Mouse (Mus musculus): ENCODE measurements around the gene Nuf2.
"Not testable (repeated sequence)": the region's sequence is repeated elsewhere in the genome, so short reads cannot be mapped to it uniquely, and the experiment has no call there.

Gene Nuf2

DNA sequence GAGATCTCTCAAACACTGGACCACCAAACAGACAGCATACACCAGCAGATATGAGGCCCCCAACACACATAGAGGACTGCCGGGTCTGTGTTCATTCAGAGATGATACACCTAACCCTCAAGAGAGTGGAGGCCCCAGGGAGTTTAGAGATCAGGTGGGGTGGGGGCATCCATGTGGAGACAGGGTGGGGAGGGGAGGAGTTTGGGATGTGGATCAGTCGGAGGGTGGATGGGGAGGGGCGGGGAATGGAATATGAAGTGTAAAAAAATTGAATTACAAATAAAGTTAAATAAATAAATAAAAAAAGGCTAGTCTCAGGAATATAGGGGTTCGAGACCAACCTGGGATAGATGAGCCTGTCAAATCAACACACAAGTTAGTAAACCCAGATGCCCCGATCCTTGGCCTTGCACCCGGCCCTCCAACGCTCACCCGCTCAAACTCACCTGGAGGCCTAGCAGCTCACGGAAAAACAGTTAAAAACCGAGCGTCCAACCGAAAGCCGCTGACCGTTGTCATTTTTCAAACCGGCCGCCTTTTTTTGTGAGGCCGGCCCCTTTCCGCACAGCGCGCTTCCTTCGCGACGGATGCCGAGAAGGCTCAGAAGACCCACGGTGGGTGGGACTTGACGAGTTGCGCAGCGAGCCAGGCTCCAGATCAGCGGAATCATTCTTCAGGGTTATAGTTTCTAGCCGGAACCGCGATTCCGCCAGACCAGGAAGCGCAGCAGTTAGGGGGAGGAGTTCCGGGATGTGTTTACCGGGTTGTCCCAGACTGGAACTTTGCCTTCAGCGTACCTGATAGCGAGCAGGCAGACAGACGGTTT lies at the start of gene Nuf2:
TSS of gene Nuf2 (minus strand) at position 589 of the 826 bp plus-strand sequence.
- peak; percentile 100 for DNase-seq (ENCODE audit: low read depth, low spot score)

DNA sequence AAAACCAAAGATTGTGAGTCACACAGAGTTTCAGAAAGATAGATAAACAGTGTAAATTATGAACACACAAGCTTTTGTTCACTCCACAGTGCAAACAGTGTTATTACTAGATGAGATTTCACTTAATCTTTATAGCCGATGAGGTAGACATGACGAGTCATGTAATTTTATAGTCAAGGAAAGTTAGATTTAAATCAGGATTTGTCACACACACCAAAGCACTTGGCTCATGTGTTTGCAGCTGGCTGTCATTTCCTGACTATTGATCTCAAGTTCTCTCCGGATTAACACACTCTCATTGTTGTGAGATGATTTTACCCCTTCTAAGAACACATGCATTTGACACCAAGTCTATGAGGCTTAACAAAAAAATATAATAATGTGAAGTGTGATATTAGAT lies 48.3 kb upstream of the Nuf2 start:
- DNase-seq (ENCODE audit: low read depth, low spot score) = no peak

DNA sequence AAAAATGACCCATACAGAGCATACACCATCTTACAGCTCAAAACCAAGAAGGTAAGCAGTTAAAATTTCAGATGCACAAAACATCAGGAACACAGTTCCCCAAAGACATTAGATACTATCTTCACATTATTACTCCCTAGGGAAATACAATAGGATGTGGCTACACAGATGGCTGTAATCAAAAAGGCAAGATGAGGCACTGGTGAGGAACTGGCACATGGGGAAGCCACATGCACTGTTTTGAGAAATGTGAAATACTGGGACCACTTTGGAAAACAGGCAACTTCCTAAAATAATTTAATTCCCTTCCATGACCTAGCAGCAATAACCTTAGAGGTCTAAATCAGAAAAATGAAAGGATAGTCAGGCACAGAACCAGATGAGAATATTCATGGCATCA lies 42.9 kb upstream of the Nuf2 start:
- no peak for DNase-seq (ENCODE audit: low read depth, low spot score)

DNA sequence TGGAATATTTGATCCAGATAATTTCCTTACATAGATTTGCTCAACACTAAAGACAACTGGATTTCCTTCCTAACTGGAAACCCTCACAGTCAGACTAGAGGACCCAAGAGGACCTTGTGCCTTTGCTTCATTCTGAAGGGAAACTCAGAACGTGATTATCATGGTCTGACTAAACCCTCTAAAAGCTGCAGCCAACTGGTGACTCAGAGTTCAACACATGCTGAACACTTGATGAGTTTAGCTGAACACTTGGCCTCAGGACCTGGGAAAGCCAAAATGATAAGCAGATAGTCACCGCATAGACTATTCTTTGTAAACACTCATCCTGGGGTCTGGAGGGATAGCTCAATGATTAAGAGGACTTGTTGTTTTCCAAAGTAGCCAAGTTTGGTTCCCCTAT lies 24.4 kb upstream of the Nuf2 start:
- DNase-seq (ENCODE audit: low read depth, low spot score) = no peak

DNA sequence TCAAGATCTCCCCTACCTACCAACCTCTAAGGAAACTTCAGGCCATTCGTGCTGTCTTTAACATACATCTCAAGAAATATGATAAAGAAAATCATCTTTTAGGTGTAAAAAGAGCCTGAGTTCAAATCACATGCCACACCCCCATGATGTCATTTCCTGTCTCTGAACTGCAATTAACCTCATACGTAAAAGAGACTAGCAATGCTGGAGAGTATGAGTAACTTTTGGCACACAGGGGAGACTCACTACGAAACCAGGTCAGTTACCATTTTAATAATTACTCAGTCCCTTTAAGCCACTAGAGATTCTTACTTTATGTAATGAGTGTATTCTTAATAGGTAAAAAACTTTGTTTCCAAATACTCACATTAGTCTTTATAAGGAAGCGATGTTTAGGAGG lies 23.8 kb upstream of the Nuf2 start:
- DNase-seq (ENCODE audit: low read depth, low spot score) = no peak

DNA sequence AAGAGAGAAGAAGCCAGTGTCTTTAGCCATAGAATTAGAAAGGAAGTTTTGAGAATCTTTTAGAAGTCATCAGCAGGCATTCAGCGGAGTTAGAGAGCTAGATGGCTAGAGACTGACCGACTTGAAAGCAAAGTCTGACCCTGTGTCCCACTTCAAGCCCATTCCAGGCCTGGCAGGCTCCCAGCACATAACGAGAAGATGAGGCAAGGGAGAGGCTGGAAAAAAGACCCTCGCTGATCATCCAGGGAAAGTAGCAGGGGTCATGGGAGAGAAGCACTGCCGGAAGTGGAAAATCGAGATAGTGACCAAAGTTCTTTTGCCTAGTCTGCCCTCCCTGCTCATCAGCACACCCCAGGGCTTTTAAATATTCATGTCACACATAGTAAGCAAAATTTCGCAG lies 22.2 kb upstream of the Nuf2 start:
- no peak for DNase-seq (ENCODE audit: low read depth, low spot score)

DNA sequence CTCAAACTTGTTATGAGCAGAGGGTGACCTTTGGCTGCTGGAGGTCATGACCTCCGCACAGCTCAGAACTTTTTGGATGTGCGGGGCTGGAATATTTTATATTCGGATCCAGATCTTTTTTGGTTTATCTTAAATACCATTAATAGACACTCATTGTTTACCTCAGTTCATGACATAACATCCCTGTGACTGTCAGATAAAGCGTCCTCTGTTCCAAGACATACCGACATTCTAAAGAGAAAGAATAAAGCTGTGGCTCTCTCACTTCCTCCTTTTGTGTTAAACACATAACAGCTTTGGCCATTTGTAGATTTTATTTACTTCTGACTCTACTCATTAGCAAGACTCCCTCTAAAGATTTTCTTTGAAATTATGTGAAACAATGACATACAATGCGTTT lies 9.2 kb upstream of the Nuf2 start:
- DNase-seq (ENCODE audit: low read depth, low spot score) = no peak

DNA sequence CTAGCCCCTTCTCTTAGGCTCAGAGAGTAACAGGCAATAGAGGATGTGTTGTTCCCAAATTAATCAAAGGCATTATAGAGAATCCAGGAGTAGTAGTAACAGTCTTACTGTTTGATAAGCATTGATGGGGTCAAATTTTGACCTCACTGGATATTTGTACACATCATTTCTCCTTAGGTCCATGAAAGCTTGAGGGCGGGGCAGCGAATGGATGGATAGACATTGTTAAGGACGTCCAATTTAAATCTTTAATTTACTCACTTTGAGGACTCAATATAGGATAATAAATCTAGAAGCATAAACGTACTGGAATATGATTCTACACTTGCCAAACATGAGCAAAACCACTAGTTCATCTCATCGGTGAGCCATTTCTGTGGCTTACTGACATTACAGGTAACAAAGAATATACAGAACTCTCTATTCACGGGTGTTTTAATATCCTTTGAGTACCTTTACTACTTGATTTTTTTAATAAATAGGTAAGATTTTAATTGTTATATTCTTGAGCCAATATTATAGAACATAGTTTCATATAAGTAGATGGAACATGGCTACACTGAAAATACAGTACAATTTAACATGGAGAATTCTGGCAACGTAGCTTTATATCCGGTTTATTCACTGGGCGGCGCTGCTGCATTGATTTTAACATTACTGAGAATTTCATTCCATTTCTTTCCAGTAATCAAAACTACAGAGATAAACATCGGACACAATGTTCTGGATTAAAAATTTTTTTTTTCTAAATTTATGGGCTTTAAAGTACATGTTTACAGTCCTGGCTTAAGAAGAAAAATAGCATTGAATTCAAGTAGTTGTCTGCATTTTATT lies 655 bp upstream of the Nuf2 start:
- peak; percentile 46 for DNase-seq (ENCODE audit: low read depth, low spot score)

DNA sequence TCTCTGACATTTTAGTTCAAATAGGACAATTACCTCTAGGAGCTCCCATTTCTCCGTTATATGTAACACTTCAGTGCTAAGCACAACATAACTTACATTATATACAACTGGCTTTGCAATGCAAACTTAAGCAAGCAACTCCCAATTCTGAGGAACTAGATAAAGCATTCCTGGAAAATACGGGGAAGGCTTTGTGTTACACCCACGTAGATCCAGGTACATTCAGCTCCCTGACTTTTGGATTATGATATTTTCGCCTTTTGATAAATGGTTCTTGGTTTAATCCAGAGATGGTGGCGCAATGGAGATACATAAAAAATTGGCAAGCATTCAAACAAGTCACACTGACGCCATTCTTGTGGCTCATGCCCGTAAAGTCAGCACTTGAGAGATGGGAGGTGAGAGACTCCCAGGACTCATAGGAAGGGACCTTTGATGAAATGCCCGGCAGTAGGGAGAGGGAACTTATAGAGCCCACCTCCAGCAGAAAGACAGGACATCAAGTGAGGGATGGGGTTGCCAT lies 1.2 kb downstream of the Nuf2 start:
- DNase-seq (ENCODE audit: low read depth, low spot score) = no peak

DNA sequence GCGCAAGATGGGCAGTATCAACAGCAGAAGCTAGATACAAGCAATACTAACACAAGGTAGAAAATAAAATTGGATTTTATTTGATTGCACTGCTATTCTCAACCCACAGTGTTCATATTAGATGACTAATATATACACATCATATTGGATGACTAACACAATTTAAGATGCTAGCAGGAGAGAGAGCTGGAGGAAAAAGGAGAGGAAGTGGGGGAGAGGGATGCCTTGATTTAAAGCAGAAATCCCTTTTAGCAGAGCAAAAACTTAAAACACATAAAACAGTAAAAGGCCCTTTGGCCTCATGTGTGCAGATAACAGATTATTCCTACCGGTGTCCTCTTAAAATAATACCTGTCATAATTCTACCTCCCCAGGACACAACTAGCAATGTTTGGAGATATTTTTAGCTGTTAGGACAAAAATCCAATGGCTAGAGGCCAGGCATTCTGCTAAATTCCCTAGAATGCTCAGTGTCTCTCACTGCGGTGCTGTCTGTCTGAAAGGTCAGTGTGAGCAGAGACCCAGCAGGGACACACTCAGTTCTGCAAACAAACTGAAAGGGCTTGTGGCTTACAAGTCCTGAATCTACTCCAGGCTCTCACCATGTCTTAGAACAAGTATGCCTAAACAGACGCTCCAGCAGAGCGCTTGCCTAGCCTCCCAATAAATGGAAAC lies 5.1 kb downstream of the Nuf2 start:
- no peak for DNase-seq (ENCODE audit: low read depth, low spot score)

DNA sequence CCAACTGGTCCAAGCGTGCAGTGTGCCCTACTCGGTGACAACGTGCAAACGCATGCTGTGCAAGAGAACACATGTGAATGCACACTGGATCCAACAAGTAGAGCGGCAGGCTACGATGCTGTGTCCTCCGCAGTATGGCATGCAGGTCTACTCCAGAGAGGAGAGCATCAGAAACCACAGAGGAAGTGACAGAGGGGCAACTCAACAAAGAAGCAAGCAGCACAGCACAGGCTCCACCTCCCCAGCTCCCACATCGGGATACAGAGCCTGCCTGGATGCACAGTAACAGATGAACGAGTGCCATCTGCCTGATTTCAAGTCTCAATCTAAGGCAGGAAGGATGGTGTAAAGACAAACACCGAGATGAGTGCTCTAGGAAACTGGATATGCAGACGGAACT lies 11.9 kb downstream of the Nuf2 start:
- no peak for DNase-seq (ENCODE audit: low read depth, low spot score)

DNA sequence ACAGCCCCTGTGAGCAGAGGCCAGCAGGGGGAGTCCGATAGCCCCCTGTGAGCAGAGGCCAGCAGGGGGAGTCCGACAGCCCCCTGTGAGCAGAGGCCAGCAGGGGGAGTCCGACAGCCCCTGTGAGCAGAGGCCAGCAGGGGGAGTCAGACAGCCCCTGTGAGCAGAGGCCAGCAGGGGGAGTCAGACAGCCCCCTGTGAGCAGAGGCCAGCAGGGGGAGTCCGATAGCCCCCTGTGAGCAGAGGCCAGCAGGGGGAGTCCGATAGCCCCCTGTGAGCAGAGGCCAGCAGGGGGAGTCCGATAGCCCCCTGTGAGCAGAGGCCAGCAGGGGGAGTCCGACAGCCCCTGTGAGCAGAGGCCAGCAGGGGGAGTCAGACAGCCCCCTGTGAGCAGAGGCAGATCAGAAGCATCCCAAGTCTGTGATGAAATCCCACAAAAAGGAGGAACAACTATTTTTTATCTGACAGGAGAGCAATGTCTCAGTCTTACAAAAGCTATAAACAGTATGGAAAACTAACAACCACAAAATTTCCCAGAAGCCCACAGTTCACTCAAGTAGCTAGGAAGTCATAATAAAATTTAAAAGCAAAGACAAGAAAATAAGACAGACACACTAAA lies 13.3 kb downstream of the Nuf2 start:
- not testable (repeated sequence) for DNase-seq (ENCODE audit: low read depth, low spot score)

DNA sequence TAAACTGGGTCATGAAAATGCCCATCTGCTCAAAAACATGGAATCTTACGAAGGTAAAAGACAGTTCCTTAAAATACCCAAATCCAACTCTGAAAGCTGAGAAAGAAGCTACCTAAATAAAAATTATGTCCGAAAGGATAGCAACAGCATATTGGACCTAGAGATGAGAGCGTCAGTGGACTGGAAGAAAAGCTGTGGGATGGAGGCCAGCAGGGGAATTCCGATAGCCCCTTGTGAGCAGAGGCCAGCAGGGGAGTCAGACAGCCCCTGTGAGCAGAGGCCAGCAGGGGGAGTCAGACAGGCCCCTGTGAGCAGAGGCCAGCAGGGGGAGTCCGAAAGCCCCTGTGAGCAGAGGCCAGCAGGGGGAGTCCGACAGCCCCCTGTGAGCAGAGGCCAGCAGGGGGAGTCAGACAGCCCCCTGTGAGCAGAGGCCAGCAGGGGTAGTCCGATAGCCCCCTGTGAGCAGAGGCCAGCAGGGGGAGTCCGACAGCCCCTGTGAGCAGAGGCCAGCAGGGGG lies 13.8 kb downstream of the Nuf2 start:
- DNase-seq (ENCODE audit: low read depth, low spot score) = no peak

DNA sequence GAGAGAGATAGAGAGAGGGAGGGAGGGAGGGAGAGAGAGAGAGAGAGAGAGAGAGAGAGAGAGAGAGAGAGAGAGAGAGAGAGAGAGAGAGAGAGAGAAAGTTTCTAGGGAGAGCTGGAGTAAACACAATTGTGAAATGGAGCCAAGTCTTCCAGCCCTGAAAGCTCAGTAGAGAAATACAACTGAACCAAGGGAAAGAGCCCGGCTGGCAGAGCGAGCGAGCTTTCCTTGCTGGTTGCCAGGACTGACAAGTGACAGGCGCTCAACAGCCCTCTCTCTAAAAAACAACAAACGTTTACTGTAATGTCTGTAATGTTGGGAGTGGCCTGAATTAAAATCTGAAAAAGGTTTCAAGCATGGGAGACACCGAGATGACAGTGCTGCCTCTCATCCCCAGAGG lies 24.9 kb downstream of the Nuf2 start:
- DNase-seq (ENCODE audit: low read depth, low spot score) = no peak

DNA sequence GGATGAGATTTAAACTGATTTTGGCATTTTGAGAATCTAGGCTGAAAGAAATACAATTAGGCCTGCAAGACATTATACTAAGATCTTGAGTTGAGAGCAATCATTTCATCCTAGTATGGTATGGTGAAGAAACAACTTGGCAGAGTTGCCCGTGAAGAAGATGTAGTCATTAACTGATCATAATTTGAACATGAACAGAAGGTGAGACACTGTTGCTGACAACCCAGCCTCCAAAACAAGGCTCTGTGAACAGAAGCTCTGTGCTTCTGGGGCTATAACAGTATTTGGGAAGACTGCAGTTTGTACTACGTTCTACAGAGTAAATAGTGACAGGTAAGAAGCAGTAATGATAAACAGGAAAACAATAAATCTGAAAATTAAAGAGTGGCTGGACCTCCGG lies 28.4 kb downstream of the Nuf2 start:
- DNase-seq (ENCODE audit: low read depth, low spot score) = no peak

DNA sequence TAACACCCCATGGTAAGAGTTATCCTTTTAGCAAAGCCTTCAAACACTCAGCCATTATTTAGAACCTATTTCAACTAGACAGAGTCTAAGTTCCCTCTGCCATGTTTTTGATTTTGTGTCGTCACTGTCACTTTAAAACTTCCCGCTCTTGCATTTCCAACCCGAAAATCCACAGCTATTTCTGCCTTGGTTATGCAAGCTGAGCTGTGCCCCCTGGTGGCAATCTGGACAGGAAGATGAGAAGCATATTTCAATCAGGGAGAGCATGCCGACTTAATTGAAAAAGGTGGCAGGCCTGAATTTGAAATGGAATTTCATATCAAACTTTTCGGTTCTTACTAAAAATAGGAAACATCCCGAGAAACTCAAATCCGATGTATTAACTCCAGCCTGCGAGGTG lies 35.6 kb downstream of the Nuf2 start:
- DNase-seq (ENCODE audit: low read depth, low spot score) = peak; percentile 9

DNA sequence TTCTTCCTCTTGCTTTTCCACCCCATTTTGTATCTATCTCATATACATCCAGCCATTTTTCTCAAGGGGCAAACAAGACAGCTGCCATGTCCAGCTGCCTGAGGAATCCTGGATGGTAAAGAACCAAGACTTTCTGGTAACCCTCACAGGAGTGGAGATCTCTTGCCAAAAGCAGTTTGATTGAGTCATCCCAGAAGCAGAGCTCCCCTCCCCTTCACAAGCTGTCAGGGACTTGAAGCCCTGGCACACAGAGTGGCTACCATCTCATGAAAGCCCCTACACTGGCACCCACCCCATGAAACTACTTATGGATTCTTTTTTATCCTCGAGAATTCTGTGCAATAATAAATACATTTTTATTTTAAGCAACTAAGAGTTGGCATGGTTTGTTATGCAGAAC lies 39.7 kb downstream of the Nuf2 start:
- DNase-seq (ENCODE audit: low read depth, low spot score) = no peak

DNA sequence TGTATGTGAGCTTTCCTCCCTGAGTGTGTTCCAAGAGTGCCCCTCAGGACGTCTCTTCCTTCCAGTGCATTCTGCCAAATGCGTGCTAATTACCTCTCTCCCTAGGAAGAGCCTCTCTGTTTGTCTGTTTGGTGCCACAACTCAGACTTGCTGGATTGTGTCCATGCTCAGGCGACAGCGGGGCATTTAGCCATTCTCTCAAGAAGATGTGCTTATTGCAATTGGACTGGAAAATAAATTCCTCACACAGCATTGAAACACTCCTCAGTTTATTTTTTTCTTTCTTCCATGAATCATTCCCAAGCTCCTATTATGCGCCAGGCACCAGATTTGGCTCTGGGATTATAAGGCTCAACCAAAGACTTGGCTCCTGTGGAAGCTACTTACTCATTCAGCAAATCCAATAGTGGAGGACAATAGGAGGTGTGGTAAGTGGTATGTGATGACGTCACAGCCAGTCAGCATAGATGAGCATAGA lies 45.8 kb downstream of the Nuf2 start:
- DNase-seq (ENCODE audit: low read depth, low spot score) = no peak

DNA sequence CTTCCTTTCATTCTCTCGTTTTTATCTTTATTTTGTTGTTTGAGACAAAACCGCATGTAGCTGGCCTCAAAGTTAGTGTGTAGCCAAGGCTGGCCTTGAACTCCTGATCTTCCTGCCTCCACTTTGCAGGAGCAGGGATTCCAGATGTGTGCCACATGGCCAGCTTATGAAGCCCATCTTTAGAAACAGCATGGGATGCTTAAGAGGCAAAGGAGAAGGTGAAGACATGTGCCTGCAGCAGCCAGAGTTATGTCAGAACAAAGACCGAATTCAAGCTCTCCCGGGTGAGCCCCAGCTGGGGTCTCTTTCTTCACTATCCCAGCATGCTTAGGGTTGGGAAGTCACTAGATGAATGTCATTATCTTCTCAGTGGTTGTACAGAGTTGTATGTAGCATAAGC lies 46.7 kb downstream of the Nuf2 start:
- no peak for DNase-seq (ENCODE audit: low read depth, low spot score)

DNA sequence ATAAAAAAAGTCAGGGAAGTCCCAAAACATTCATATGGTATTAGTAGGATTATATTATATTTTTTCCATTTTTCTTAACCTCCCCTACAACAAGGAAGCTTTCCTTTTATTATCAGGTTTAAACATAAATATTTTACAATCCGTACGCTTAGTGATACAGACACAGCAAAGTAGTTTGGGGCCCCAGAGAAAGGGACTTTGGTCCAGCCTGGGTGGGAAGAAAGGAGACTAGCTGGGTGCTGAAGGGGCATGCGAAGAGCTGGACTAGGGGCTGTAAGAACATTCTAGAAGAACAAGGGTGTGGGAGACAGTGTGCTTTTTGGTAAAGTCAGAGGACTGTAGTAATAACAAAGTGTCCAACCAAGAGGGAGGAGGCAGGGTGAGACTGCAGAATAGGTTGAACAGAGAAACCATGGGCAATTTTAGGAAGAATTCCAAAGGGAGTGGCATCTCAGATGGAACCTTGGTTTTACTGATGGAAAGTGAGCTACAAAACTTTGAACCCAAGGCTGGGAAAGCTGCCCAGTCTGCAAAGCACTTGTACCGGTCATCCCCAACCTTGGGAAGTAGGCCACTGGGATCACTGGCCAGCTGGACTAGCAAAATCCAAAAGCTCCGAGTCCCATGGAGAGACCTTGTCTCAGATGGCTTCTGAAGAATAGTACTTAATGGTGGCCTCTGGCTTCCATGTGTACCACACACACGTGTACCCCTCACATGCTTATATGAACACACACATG lies 48.5 kb downstream of the Nuf2 start:
- no peak for DNase-seq (ENCODE audit: low read depth, low spot score)

DNA sequence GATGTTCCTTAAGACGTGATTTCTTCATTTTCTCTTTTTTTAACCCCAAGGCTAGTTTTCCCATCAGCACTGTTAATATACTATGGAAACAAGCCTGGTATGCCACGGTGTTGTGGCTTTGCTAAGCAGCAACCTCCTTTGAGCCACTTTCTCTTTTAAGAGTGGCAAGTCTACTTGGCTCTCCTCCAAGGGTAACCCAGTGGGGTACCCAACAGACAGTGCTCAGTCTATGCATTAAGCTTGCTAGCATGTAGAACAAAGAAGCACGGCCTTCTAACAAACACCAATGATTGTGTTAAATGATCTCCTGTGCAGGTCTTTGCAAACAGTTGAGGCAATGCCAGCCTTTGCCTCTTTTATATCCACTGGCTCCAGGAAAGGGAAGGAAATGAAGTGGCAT lies 60.1 kb downstream of the Nuf2 start:
- DNase-seq (ENCODE audit: low read depth, low spot score) = no peak
